Mouse (Mus musculus) fat pad, adult 2 months (tissue): Measurements from ENCODE around the gene Arhgap24.

Experiments
- DNase-seq: peaks from one replicate; pipeline ENCODE4 v3.0.0-alpha.2; 2011; ENCODE audit warnings: low read depth, low spot score; ENCODE audit errors: extremely low read depth

Gene Arhgap24

DNA sequence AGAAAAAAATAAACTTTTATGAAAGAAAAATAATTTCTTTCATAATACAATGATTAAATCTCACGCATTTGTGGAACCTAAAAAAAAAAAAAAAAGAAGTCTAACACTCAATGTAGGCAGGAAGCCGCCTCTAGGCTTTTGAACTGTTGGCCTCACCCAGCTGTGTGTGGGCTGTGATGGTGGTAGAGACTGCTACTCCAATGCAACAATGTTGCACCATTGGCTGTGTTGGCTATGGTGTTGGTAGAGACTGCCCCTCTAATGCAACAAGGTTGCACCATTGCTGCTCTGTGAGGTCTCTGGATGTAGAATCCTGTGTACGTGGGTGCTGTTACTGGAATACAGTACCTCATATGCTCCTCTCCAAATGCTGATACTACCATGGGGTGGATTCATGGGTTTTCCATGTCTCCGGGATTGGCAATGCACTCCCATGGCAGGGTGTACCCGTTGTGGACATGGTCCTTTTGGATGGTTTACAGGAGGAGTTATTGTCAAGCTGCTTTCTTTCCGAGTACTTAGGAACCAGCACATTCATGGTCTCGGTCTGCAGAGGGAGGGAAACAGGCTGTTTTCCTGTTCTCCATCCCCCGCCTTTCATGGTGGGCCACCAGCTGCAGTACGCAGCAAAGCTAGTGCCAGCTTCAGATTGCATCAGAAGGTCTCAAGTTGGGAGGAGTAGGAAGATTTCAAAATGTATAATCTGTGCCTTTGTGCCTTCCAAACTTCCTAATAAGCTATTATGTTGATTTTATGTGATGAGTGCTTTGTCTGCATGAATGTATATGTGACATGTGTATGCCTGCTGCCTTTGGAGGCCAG, 186.8 kb downstream of the Arhgap24 start:
- DNase-seq: peak; percentile 78

DNA sequence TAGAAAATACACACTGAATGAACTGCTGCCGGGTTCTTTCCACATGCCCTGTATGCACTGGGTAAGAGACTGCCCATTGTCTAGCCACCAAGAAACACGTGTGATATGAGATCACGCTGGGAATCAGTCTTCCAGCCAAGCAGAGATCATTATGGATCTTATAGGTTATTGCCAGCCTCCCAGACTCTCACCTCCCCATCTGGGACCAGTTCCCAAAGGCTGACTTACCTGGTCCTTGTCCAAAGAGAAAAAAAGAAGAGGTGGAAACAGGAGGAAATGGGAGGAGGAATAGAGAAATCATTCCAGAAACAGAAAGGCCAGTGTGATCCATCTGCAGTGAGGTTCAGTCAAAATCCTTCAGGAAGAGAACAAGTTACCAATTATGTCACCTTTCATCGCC, 189.0 kb downstream of the Arhgap24 start:
- DNase-seq: no peak

DNA sequence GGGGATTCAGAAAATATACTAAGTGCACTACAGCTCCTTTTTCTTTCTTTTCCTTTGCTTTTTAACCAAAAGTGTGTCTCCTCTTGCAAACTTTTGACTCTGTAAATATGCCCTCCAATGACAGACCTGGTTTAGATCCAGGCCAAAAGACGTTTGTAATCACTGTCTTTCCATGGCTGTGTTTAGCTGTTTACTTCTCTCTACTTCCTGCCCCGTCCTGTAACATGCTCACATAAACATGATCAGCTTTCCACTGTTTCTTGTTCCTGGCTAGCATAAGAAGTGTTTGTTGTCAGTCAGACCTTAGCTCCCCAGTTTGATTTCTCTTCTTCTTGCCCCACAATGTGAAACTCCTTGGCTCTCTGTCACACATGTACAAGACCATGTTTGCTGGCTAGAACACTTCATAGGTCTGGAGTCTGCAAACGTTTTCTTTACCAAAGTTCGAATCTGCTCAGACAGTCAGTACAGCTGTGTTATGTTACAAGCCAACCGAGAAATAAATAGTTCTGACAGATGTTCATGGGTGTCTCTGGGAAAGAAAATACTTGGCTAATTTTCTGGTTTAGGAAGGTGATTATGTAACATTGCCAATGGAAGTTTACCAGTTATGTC, 189.6 kb downstream of the Arhgap24 start:
- no peak for DNase-seq

DNA sequence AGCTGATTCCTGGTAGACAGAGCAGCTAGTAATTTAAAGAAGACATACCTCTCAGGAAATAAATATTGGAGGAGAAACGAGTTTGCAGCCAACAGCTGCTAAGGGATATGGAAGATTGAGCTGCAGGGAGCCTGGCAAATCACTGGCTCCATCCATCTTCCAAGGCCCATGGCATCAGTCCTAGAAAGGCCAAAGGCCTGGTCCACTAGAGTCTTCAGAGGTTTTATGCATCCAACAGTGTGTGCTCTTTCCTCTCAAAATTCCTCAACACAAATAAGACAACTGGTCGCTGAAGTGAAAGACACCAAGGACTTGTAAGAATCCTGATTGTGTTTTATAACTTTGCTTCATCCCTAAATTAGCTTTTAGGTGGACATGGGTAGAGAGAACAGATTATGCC, 194.1 kb downstream of the Arhgap24 start:
- no peak for DNase-seq

DNA sequence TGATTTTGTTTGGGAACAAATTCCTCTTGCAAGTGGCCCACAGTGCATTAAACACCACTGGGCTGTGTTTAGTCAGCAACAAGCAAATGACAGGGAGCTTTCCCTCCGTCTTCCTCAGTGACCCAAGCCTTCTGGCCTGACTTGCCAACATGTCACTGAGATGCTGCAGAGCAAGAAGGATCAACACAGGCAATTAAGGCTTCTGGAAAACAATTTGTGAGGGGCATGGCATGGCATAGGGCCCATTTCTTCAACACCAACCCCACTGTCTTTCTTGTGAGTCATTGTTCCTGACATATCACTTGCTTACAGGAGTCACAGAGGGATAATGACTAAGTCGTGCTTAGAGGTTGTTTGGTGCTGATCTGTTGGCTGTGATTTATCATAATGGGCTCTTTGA, 196.0 kb downstream of the Arhgap24 start:
- no peak for DNase-seq

DNA sequence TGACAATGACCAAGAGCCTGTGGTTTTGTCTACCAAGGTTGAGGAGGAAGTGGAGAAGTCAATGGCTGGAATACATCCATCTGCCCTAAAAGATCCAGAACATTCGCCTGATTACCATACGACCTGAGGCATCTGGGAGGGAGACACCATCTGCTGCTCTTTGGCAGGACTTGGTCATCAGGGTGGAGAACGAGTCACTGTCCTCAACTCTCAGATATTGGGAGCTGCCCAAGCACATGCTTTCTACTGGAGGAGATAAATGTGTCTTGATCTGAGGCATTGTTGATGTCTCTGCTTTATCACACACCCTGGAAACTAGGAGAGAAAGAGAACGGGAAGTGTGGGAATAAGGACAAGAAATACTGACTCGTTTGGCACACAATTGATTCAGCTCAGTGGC, 206.5 kb downstream of the Arhgap24 start:
- DNase-seq: no peak

DNA sequence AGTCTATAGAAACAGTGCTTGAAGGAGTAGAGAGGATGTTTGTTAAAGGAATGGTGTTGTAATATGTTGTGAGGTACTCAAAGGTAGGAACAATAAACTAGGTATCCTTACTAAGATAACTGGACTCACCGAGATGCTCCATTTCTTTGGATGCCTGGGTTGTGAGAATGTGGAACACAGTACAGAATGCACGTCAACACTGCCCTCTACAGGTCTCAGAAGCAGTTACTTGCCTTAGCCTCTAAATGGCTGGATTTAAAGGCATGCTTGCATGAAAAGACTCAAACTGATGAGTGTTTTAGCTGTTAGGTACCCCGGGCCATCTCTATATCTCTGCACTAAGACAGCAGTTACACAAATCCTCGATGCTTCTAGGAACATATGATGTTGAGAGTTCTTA, 211.3 kb downstream of the Arhgap24 start:
- no peak for DNase-seq

DNA sequence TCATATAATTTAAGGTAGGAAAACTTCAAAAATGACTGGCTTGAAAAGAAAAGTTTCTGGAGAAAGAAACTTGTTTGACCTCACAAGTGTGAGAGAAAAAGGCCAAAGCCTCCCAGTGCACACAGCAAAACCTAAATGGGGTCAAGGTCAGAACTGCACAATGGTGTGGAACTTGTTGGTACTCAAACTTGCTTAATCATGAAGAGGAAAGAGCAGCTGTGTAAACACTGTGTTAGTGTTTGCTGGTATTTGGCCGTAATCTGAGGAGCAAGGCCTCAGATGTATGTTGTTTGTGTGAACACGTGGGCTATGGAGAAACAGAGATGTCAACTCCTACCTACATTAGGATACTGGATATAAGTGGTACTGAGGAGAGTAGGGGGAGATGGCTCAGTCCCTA, 212.0 kb downstream of the Arhgap24 start:
- no peak for DNase-seq

DNA sequence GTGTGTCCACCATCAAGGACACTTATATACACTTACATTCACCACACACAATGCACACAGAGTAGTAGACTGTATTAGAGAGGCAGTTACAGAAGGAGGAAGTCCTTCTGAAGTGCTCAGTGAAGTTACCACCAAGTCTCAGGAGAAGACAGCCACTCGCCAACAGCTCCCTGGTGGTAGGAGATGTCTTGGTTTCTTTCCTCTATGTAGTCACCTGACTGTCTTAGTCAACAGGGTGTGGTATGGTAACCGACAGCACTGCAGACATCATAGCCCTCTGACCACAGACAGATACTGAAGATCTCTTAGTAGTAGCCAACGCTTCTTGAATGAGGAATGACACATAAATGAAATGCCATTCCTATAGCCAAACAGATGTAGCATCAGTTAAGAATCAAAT, 212.7 kb downstream of the Arhgap24 start:
- no peak for DNase-seq

DNA sequence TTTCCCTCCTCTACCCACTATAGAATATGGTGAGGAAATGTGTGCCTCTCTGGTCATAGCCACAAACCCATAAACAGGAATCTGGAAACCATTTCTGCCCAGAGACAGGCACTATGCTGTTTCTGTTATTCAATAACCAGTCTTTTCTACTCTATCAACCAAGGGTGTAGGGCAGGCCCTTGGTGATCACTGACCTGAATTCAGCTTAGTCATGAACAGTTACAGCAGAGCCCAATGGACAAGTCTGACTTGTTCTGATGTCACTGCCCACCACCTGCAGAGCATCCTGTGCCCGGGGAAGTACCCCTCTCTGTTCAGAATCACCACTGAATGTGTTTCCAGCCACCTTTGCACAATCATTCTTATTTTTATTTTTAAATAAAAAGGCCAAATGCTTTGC, 216.6 kb downstream of the Arhgap24 start:
- no peak for DNase-seq

DNA sequence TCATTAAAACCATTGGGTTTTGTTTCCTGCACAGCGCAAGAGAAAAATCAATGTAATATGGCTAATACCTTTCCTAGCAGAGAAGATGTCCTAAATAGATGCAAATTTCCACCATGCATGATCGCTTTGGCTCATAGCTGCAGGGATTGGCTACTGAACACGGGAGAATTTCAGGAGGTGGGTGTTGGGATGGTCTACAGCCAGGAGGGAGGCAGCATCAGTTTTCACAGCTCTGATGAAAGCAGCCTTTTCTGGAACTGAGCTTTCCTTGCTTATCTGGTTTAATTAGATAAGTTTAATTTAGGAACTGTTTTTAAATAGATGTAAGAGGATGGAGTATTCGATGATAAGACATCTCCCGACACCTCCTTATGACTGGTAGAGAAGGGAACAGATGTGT, 217.2 kb downstream of the Arhgap24 start:
- no peak for DNase-seq

DNA sequence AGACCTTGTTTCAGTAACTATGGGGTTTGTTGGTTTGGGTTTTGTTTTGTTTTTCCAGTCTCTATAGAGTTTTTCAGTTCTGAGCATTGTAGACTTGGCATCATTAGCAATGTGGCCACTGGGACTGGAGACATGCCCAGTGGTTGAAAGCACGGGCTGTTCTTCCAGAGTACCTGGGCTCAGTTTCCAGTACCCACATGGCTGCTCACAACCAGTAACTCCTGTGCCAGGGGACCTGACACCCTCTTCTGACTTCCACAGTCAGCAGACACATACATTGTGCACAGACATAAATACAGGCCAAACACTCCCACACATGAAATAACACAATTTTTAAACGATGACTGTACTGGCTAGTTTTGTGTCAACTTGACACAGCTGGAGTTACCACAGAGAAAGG, 217.7 kb downstream of the Arhgap24 start:
- peak; percentile 85 for DNase-seq

DNA sequence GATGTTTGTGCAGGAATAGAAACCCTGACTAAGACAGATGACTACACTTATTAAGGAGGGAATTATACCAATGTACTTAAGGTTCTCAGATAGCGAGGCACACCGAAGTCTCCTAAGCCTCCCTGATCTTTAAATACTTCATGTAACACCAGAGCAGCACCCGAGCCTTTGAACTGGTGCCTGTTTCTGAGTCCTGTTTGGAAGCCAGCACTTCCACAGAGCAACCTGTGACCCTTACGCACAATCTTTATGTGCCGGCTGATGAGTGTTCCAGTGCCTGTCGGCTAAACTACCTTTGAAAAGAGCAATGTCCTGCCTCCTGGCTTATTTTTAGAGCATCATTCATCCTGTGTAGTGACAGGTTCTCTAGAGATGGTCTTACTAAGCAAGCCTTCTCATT, 221.4 kb downstream of the Arhgap24 start:
- DNase-seq: no peak

DNA sequence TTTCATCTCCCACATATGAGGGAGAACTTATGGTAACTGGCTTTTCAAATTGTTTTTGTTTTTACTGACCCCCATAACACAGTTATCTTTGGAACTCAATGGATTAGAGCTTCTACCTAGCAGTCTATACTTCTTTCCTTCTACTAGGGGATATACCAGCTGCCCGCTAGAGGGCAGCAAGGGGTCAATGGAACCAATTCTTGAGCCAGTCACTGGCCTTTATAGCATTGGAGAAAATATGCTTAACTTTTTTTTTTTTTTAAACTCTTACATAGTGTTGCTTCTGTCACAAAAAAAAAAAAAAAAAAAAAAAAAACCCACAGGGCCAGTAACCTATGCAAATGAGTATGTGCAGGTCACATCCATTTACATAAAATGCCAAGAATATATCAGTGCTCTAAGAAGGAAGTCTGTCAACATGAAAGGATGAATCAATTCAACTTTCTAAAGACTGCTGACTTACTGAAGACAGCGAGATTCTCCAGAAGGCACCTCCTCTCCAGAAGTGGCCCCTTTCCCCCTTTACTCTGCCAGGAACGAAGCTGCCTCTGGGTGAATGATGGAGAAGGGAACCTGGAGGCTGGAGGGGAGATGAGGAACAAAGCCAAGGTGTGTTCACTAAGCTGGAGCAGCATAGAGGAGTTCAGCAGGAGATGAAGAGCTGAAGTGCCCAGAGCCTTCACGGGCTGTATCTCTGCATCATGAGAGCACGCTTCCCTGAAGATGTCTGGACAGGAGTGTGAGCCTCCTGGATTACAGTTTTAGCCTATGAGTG, 222.3 kb downstream of the Arhgap24 start:
- no peak for DNase-seq

DNA sequence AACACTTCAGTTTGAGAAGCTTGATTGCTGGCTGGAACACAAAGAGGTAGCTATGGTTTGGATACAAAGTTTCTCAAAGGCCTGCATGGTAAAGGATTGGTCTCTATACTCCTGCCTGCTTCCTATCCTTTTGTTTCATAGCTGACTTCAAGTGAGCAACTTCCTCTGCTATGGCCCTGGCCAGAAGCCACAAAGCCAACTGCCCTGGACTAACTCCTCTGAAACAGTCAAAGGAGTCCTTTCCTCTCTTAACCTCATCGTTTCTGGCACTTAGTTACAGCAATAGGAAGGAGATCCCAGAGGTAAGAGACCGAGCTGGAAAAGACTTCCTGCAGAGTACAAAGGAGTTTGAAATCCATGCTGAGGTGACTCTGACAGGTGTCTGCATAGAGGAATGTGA, 224.0 kb downstream of the Arhgap24 start:
- no peak for DNase-seq

DNA sequence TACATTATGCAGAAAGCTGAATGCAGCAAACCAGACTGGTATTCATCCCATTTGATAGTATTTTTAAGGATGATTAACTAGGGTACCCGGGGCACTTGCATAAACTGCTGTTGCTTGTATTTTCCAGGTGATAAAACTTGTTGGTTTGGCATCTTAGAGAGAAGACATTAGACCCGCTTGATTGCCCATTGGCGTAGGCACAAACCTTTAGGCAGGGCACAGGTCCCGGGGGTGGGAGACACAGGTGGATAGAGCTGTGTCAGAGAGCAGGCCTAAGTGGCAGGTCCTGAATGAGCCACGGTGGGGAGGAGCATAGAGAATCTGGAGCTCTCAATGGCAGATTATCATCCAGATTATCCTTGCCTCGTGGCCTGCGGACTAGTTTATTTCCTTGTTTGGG, 229.1 kb downstream of the Arhgap24 start:
- DNase-seq: no peak

DNA sequence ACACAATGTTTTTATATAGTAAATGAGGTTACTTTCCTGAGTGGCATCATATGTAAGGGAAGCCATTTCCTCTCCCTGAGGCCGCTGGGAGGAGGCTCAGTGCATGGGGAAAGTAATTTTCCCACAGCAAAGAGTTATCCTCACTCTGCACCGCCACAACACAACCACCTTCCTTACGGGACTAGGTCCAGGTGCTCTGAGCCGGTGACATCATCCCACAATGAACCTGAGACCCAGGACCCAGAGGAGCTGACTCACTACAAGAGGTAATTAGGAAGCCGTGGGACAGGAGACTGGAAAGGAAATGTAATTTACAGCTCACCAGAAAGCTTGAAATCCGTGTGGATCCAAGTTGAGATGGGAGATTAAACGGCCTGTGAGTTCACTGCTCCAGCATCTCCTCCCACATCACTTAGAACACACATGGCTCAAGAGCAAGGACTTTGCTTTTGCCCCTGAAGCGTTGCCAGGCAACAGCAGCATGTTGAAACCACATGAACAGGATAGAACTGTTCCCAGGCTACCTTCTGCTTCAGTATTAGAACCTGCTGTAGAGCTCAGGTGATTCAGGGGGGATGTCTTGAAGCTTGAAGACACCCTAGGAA, 238.3 kb downstream of the Arhgap24 start:
- DNase-seq: no peak

DNA sequence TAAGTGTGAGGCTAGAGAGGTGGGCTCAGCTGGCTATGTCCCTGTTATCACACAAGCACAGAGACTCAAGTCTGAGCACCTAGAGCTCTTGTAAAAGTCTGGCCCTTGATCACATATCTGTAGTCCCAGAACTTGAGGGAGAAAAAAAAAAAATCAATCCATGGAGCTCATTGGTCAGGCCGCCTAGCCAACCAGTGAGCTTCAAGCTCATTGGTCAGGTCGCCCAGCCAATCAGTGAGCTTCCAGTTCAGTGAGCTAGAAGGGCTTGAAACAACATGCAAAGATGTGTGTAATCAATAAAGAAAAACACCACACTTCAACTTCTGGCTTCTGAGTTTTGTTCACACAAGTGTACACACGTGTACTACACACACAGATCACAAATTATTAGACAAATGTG, 242.4 kb downstream of the Arhgap24 start:
- DNase-seq: no peak

DNA sequence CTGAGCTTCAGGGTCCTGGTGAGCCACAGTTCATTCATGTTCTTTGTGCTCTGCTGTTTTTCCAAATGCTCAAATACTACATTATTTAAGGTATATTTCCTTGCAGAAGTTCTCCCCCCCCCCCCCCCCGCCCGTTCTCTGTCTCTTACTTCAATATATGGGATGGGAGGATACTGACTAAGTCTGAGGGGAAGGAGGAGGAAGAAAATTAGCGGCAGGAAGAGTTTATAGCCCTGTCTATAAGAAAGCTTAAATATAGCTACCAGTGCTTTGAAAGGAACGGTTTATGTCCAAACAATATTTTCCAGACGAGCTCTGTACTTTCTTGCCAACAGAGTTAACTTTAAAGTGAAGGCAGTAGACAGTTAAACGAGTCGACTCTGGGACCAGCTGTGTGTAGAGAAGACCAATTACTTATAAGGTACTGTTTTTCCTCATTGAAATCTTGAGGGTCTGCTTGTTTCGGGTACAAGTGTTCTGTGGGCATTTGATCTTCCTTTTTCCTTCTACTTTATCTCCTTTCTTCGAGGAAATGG, 243.7 kb downstream of the Arhgap24 start:
- DNase-seq: no peak

DNA sequence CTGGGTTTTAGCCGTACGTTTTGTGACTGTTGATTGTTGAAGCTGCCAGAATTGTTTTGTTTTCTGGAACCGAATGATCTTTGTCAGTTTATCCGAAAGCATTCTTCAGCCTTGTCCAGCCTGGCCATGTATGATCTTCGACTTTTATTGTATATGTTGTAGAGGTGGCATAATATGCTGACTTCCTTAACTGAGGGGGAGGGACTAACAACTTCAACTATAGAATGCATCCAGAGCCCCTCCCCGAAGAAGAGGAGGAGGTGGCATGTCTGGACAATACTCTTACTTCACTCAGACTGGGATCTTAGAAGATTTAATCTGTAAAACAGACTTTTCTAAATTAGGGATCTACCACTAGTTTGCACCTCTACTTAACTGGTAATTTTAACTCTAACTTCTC, 244.2 kb downstream of the Arhgap24 start:
- DNase-seq: no peak

DNA sequence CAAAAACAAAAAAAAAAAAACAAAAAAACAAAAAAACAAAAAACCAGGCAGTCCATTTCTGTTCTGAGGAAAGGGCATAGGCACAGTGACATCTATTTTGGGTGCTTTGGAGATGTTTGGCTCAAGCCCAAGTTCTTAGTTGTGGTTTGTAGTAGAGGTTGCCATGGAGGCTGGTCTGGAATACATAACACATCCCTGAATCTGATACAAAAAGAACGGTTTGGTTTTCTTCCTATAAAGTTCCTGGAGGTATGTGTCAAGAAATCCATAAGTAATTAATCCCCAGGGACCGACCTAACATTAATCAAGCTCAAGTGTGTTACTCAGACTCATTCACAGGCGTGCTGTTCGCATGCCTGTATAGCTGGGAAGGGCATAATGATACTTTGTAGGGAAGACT, 245.8 kb downstream of the Arhgap24 start:
- no peak for DNase-seq
